Mouse (Mus musculus): ENCODE data around the gene Lrrtm3. TPM values are rescaled to one million over a fixed set of nuclear protein-coding genes. Genes with fewer than 3 reads are reported as not detected.

Lrrtm3 gene
- polyA plus RNA-seq, 1 experiment, result 4.3 TPM

- Histone ChIP-seq H3K27me3 (ENCODE audit: control insufficient read depth, insufficient read depth, low read length) (no peaks in the 10 kb centered on the region), H3K36me3 (ENCODE audit: control insufficient read depth, insufficient read depth, low read length) (no peaks in the 10 kb centered on the region), H3K4me1 (ENCODE audit: control insufficient read depth, insufficient read depth, low read length) (no peaks in the 10 kb centered on the region), H3K27ac (ENCODE audit: control insufficient read depth, insufficient read depth, low read depth, low read length) (peak overlapping the region; percentile 29; the same call in 1 of the 2 replicates), H3K4me3 (ENCODE audit: control insufficient read depth, low read depth, low read length) (no peak overlapping the region)
- TF ChIP-seq CTCF (IDR thresholded peaks at IDR 0.05; ENCODE audit: control insufficient read depth, insufficient read depth, insufficient replicate concordance, low read depth, low read length), result no peak
- no peak for TF ChIP-seq POLR2A (IDR thresholded peaks at IDR 0.05; ENCODE audit: control insufficient read depth, low read depth, low read length)
Measured at GRCm38 (mm10) chr10:63954308-63954930, 135.7 kb downstream of the Lrrtm3 start.

- H3K4me1 ChIP-seq (ENCODE audit: control insufficient read depth, insufficient read depth, low read length), result no peaks in the 10 kb centered on the region
- TF ChIP-seq CTCF (IDR thresholded peaks at IDR 0.05; ENCODE audit: control insufficient read depth, insufficient read depth, insufficient replicate concordance, low read depth, low read length) (no peak), POLR2A (IDR thresholded peaks at IDR 0.05; ENCODE audit: control insufficient read depth, low read depth, low read length) (no peak)
- H3K36me3 ChIP-seq (ENCODE audit: control insufficient read depth, insufficient read depth, low read length), result no peaks in the 10 kb centered on the region
- no peaks in the 10 kb centered on the region for H3K27me3 ChIP-seq (ENCODE audit: control insufficient read depth, insufficient read depth, low read length)
- H3K4me3 ChIP-seq (ENCODE audit: control insufficient read depth, low read depth, low read length), result no peak overlapping the region
- no peak overlapping the region for H3K27ac ChIP-seq (ENCODE audit: control insufficient read depth, insufficient read depth, low read depth, low read length)
Measured at GRCm38 (mm10) chr10:63951481-63951880, 138.6 kb downstream of the Lrrtm3 start.

- H3K27me3 ChIP-seq (ENCODE audit: control insufficient read depth, insufficient read depth, low read length), result no peaks in the 10 kb centered on the region
- no peak for TF ChIP-seq CTCF (IDR thresholded peaks at IDR 0.05; ENCODE audit: control insufficient read depth, insufficient read depth, insufficient replicate concordance, low read depth, low read length)
- no peak for TF ChIP-seq POLR2A (IDR thresholded peaks at IDR 0.05; ENCODE audit: control insufficient read depth, low read depth, low read length)
- H3K4me3 ChIP-seq (ENCODE audit: control insufficient read depth, low read depth, low read length), result no peak overlapping the region
- H3K36me3 ChIP-seq (ENCODE audit: control insufficient read depth, insufficient read depth, low read length), result no peaks in the 10 kb centered on the region
- H3K4me1 ChIP-seq (ENCODE audit: control insufficient read depth, insufficient read depth, low read length), result no peaks in the 10 kb centered on the region
- no peak overlapping the region for H3K27ac ChIP-seq (ENCODE audit: control insufficient read depth, insufficient read depth, low read depth, low read length)
Measured at GRCm38 (mm10) chr10:63950867-63951266, 139.2 kb downstream of the Lrrtm3 start.

GRCm38 (mm10) chr10:63947266-63947665, 142.8 kb downstream of the Lrrtm3 start:
- no peaks in the 10 kb centered on the region for H3K4me1 ChIP-seq (ENCODE audit: control insufficient read depth, insufficient read depth, low read length)
- no peaks in the 10 kb centered on the region for H3K27me3 ChIP-seq (ENCODE audit: control insufficient read depth, insufficient read depth, low read length)
- TF ChIP-seq CTCF (IDR thresholded peaks at IDR 0.05; ENCODE audit: control insufficient read depth, insufficient read depth, insufficient replicate concordance, low read depth, low read length) (no peak), POLR2A (IDR thresholded peaks at IDR 0.05; ENCODE audit: control insufficient read depth, low read depth, low read length) (no peak)
- no peak overlapping the region for H3K27ac ChIP-seq (ENCODE audit: control insufficient read depth, insufficient read depth, low read depth, low read length)
- no peaks in the 10 kb centered on the region for H3K36me3 ChIP-seq (ENCODE audit: control insufficient read depth, insufficient read depth, low read length)
- H3K4me3 ChIP-seq (ENCODE audit: control insufficient read depth, low read depth, low read length), result no peak overlapping the region

GRCm38 (mm10) chr10:63945534-63945933, 144.5 kb downstream of the Lrrtm3 start:
- Histone ChIP-seq H3K36me3 (ENCODE audit: control insufficient read depth, insufficient read depth, low read length) (no peaks in the 10 kb centered on the region), H3K27ac (ENCODE audit: control insufficient read depth, insufficient read depth, low read depth, low read length) (no peak overlapping the region), H3K27me3 (ENCODE audit: control insufficient read depth, insufficient read depth, low read length) (no peaks in the 10 kb centered on the region), H3K4me1 (ENCODE audit: control insufficient read depth, insufficient read depth, low read length) (no peaks in the 10 kb centered on the region), H3K4me3 (ENCODE audit: control insufficient read depth, low read depth, low read length) (no peak overlapping the region)
- TF ChIP-seq POLR2A (IDR thresholded peaks at IDR 0.05; ENCODE audit: control insufficient read depth, low read depth, low read length), result no peak
- no peak for TF ChIP-seq CTCF (IDR thresholded peaks at IDR 0.05; ENCODE audit: control insufficient read depth, insufficient read depth, insufficient replicate concordance, low read depth, low read length)

GRCm38 (mm10) chr10:63933946-63934345, 156.1 kb downstream of the Lrrtm3 start:
- Histone ChIP-seq H3K4me3 (ENCODE audit: control insufficient read depth, low read depth, low read length) (no peak overlapping the region), H3K27ac (ENCODE audit: control insufficient read depth, insufficient read depth, low read depth, low read length) (no peak overlapping the region), H3K36me3 (ENCODE audit: control insufficient read depth, insufficient read depth, low read length) (no peaks in the 10 kb centered on the region), H3K27me3 (ENCODE audit: control insufficient read depth, insufficient read depth, low read length) (no peaks in the 10 kb centered on the region), H3K4me1 (ENCODE audit: control insufficient read depth, insufficient read depth, low read length) (peaks cover 2% of the 10 kb centered on the region)
- no peak for TF ChIP-seq CTCF (IDR thresholded peaks at IDR 0.05; ENCODE audit: control insufficient read depth, insufficient read depth, insufficient replicate concordance, low read depth, low read length)
- TF ChIP-seq POLR2A (IDR thresholded peaks at IDR 0.05; ENCODE audit: control insufficient read depth, low read depth, low read length), result no peak

GRCm38 (mm10) chr10:63927334-63927733, 162.7 kb downstream of the Lrrtm3 start, which contains the start of gene Gm10118:
Gm10118 (minus strand) TSS chr10:63927434.
- Histone ChIP-seq H3K27me3 (ENCODE audit: control insufficient read depth, insufficient read depth, low read length) (no peaks in the 10 kb centered on the region), H3K4me1 (ENCODE audit: control insufficient read depth, insufficient read depth, low read length) (peaks cover 2% of the 10 kb centered on the region)
- TF ChIP-seq POLR2A (IDR thresholded peaks at IDR 0.05; ENCODE audit: control insufficient read depth, low read depth, low read length) (no peak), CTCF (IDR thresholded peaks at IDR 0.05; ENCODE audit: control insufficient read depth, insufficient read depth, insufficient replicate concordance, low read depth, low read length) (no peak)

More at GRCm38 (mm10) chr10:63927334-63927733, 162.7 kb downstream of the Lrrtm3 start, which contains the start of gene Gm10118:
- H3K4me3 ChIP-seq (ENCODE audit: control insufficient read depth, low read depth, low read length), result no peak within 1 kb of the TSS
- no peaks in the 10 kb centered on the region for H3K36me3 ChIP-seq (ENCODE audit: control insufficient read depth, insufficient read depth, low read length)
- H3K27ac ChIP-seq (ENCODE audit: control insufficient read depth, insufficient read depth, low read depth, low read length), result no peak within 1 kb of the TSS
